Mouse (Mus musculus) forebrain, embryonic 12.5 days (tissue): ENCODE measurements around the gene Erbb2. TPM values are rescaled to one million over a fixed set of nuclear protein-coding genes. Genes with fewer than 3 reads are reported as not detected.
A peak's percentile ranks its signal among the peaks of the same experiment; 100 is the strongest.

ENCODE experiments used
- ATAC-seq: fragments of 200-750 bp; cut with Nextera tagmentation; 2 replicates; pipeline ENCODE4 v1.8.0; 2017; ENCODE audit warnings: moderate TSS enrichment; ENCODE audit not compliant: low FRiP score
- H3K27ac ChIP-seq: fragments of 300-500 bp; sonication (generic); 2 replicates; pipeline ENCODE4 v1.5.1; 2016; ENCODE audit warnings: mild to moderate bottlenecking
- H3K27me3 ChIP-seq: fragments of 300-500 bp; sonication (generic); 2 replicates; pipeline ENCODE4 v1.6.1; 2016; ENCODE audit warnings: mild to moderate bottlenecking
- H3K36me3 ChIP-seq: fragments of 300-500 bp; sonication (generic); replicated peaks from 2 replicates; pipeline ENCODE4 v1.6.1; 2016; ENCODE audit warnings: mild to moderate bottlenecking
- H3K4me1 ChIP-seq: fragments of 300-500 bp; sonication (generic); 2 replicates; pipeline ENCODE4 v1.6.1; 2016
- H3K4me2 ChIP-seq: fragments of 300-500 bp; sonication (generic); 2 replicates; pipeline ENCODE4 v1.6.1; 2016; ENCODE audit warnings: mild to moderate bottlenecking, moderate library complexity
- H3K4me3 ChIP-seq: fragments of 300-500 bp; sonication (generic); replicated peaks from 2 replicates; pipeline ENCODE4 v1.5.1; 2016; ENCODE audit warnings: mild to moderate bottlenecking
- H3K9ac ChIP-seq: fragments of 300-500 bp; sonication (generic); 2 replicates; pipeline ENCODE4 v1.6.1; 2016; ENCODE audit warnings: mild to moderate bottlenecking
- H3K9me3 ChIP-seq: fragments of 300-500 bp; sonication (generic); 2 replicates; pipeline ENCODE4 v1.6.1; 2016
- WGBS: fragments of 180-500 bp; shearing (Covaris S2); methylation state at CpG from one replicate; pipeline ENCODE4 v1.1.7; 2016; 5-methylcytosine and 5-hydroxymethylcytosine counted together
- polyA plus RNA-seq: library from polyadenylated mRNA; unstranded; fragments of >200 nt; fragmentation: Nextera tagmentation; extraction: Ambion mirVana; gene quantifications from 2 replicates; pipeline ENCODE4 v1.2.1, GENCODE M21; 2016

The Erbb2 gene
- polyA plus RNA-seq, 1 experiment from 2014 or later = 17.8 TPM

DNA sequence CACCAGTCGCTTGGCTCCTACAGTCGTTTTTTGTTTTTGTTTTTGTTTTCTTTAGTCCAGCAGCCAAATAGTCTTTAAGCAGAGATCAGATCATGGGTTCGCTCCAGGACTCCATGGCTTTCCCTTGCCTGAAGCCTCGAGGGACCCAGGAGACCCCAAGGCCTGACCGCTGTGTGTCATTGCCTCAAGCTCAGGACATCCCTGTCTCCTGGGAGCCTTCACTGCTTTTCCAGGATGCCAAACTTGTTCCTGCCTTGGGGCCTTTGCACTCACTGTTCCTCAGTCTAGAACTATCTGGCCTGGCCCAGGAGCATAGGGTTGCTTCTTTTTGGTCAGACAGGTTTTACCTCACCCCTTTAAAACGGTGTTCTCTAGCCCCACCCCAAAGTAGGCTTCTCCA lies 5.6 kb upstream of the Erbb2 start:
- no peak for ATAC-seq
- WGBS = 72% methylated on average over 6 of the region's 6 CpGs
- peaks cover 12% of the 10 kb centered on the region for H3K4me1 ChIP-seq
- H3K36me3 ChIP-seq = no peaks in the 10 kb centered on the region
- no peak overlapping the region for H3K4me3 ChIP-seq
- no peak overlapping the region for H3K27ac ChIP-seq
- no peak overlapping the region for H3K4me2 ChIP-seq
- H3K27me3 ChIP-seq = peaks cover 34% of the 10 kb centered on the region
- H3K9me3 ChIP-seq = no peaks in the 10 kb centered on the region
- no peak overlapping the region for H3K9ac ChIP-seq

- H3K27me3 ChIP-seq = peaks cover 43% of the 10 kb centered on the region
- H3K4me2 ChIP-seq = peak overlapping the region; percentile 32
- H3K4me3 ChIP-seq = no peak overlapping the region
- H3K36me3 ChIP-seq = no peaks in the 10 kb centered on the region
- peak overlapping the region; percentile 40; the same call in 1 of the 2 replicates for H3K9ac ChIP-seq
- no peaks in the 10 kb centered on the region for H3K9me3 ChIP-seq
- WGBS = 56% methylated on average over 8 of the region's 8 CpGs
- H3K27ac ChIP-seq = no peak overlapping the region
- ATAC-seq = no peak
- H3K4me1 ChIP-seq = peaks cover 30% of the 10 kb centered on the region
These were observed 3.4 kb upstream of the Erbb2 start for GRCm38 (mm10) chr11:98408872-98409271.

DNA sequence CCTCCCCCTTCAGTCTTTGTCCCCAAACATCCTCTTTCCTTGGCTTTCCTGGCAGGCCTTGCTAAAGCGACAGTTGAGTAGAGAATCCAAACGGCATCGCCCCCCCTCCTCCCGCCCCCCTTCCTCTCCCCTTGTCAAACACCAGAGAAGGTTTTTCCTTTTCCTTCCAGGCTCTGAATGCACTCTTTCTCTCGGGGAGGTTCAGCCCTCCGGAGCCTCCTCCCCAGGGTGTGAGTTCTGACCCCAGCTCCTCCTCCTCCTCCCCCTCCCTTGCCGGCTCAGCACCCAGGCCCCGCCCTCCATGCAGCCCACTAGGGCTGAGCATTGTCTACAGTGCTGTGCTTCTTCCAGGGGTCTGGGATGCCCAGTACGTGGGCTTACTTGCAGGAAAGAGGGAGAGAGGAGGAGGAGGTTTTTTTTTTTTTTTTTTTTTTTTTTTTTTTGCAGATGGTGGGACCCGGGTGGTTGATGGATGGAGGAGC lies 2.9 kb upstream of the Erbb2 start:
- peaks cover 35% of the 10 kb centered on the region for H3K4me1 ChIP-seq
- peak; percentile 76 for ATAC-seq
- no peak overlapping the region for H3K4me3 ChIP-seq
- peak overlapping the region; percentile 40; the same call in 1 of the 2 replicates for H3K9ac ChIP-seq
- no peaks in the 10 kb centered on the region for H3K36me3 ChIP-seq
- peak overlapping the region; percentile 32 for H3K4me2 ChIP-seq
- 1% methylated on average over 10 of the region's 10 CpGs for WGBS
- H3K27me3 ChIP-seq = peaks cover 48% of the 10 kb centered on the region
- no peaks in the 10 kb centered on the region for H3K9me3 ChIP-seq
- H3K27ac ChIP-seq = no peak overlapping the region

DNA sequence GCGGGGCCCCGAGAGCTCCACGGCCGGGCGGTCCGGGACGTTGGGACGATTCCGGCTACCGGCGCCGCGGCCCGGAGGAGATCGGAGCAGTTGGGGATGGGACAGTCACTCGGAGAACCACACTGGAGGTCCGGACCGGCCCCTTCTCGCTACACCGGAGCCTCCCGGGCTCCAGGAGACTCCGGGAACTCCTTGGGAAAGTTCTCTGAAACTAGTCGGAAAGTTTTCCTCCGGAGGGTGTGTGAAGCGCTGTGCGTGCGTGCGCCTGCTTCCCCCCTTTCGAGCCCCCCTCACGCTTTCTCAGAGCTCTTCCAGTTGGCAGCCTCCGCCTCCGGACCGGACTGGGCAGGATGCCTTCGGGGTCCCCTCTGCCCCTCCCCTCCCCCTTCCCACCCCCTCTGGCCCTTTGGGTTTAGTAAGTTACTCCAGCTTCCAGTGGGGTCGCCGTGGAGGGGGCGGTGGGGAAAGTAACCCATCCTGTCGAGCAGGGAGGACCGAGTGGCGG lies 579 bp downstream of the Erbb2 start:
- Histone ChIP-seq H3K4me2 (peak overlapping the region; percentile 98), H3K27ac (peak overlapping the region; percentile 69), H3K9ac (peak overlapping the region; percentile 91), H3K4me3 (peak overlapping the region; percentile 72), H3K9me3 (no peaks in the 10 kb centered on the region), H3K36me3 (no peaks in the 10 kb centered on the region), H3K27me3 (peaks cover 53% of the 10 kb centered on the region), H3K4me1 (peaks cover 35% of the 10 kb centered on the region)
- peak; percentile 45; the same call in 1 of the 2 replicates for ATAC-seq
- 0% methylated on average over 37 of the region's 40 CpGs for WGBS

GRCm38 (mm10) chr11:98413731-98414130 lies 1.5 kb downstream of the Erbb2 start:
- H3K4me3 ChIP-seq = peak overlapping the region; percentile 72
- peaks cover 53% of the 10 kb centered on the region for H3K27me3 ChIP-seq
- WGBS = 39% methylated on average over 7 of the region's 7 CpGs
- H3K4me2 ChIP-seq = peak overlapping the region; percentile 98
- H3K27ac ChIP-seq = no peak overlapping the region
- peaks cover 35% of the 10 kb centered on the region for H3K4me1 ChIP-seq
- no peaks in the 10 kb centered on the region for H3K9me3 ChIP-seq
- H3K9ac ChIP-seq = peak overlapping the region; percentile 91; the same call in 1 of the 2 replicates
- H3K36me3 ChIP-seq = no peaks in the 10 kb centered on the region
- no peak for ATAC-seq

GRCm38 (mm10) chr11:98414162-98414561 lies 1.9 kb downstream of the Erbb2 start:
- Histone ChIP-seq H3K4me3 (no peak overlapping the region; the same call in 1 of the 2 replicates), H3K4me1 (peaks cover 30% of the 10 kb centered on the region), H3K9me3 (no peaks in the 10 kb centered on the region), H3K27me3 (peaks cover 53% of the 10 kb centered on the region), H3K36me3 (no peaks in the 10 kb centered on the region), H3K9ac (0 out of 2 replicates have a peak overlapping the region, but pooled peaks have one; percentile 5), H3K27ac (no peak overlapping the region), H3K4me2 (peak overlapping the region; percentile 98; the same call in 1 of the 2 replicates)
- 26% methylated on average over 2 of the region's 2 CpGs for WGBS
- no peak for ATAC-seq

- H3K9ac ChIP-seq = no peak overlapping the region
- no peak overlapping the region for H3K4me2 ChIP-seq
- H3K9me3 ChIP-seq = no peaks in the 10 kb centered on the region
- H3K27me3 ChIP-seq = peaks cover 31% of the 10 kb centered on the region
- ATAC-seq = no peak
- H3K36me3 ChIP-seq = no peaks in the 10 kb centered on the region
- no peak overlapping the region for H3K4me3 ChIP-seq
- peaks cover 18% of the 10 kb centered on the region for H3K4me1 ChIP-seq
- WGBS = 85% methylated on average over 1 of the region's 1 CpGs
- H3K27ac ChIP-seq = no peak overlapping the region
These were observed 4.8 kb downstream of the Erbb2 start for GRCm38 (mm10) chr11:98417074-98417473.

- no peak overlapping the region for H3K4me2 ChIP-seq
- H3K4me1 ChIP-seq = peaks cover 11% of the 10 kb centered on the region
- peaks cover 21% of the 10 kb centered on the region for H3K27me3 ChIP-seq
- H3K9ac ChIP-seq = no peak overlapping the region
- no peaks in the 10 kb centered on the region; the same call in 1 of the 2 replicates for H3K36me3 ChIP-seq
- H3K4me3 ChIP-seq = no peak overlapping the region
- no peak overlapping the region for H3K27ac ChIP-seq
- H3K9me3 ChIP-seq = no peaks in the 10 kb centered on the region
- 68% methylated on average over 6 of the region's 6 CpGs for WGBS
- no peak for ATAC-seq
These were observed 6.0 kb downstream of the Erbb2 start for GRCm38 (mm10) chr11:98418273-98418672.

DNA sequence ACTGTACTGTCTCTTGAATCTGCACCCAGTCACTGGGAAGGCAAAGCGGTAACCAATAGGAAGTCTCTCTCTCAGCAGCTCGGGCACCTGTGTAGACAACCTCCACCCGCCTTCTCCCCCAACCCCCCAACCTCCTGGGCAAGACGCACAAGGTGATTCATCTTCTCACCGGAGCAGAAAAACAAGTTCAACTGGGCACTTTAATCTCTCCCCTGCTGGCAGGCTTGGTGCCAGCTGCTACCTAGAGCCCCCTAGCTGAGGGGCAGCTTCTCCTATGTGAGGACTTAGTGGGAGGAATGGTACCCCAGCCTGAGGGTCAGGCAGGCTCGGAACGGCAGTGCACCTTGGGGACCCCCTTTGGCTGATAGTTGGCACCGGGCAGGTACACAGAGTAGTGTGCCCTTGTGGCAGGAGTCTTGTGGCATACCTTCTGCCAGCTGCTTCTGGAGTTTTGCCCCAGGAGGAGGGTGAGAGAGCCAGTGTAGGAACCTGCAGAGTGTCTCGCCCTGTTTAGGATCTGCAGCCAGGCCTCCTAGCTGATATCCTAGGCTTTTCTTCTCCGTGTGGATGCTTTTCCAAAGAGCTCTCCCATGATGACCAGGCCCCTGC lies 6.8 kb downstream of the Erbb2 start:
- no peak for ATAC-seq
- Histone ChIP-seq H3K27ac (no peak overlapping the region), H3K4me3 (no peak overlapping the region), H3K4me1 (peaks cover 3% of the 10 kb centered on the region), H3K4me2 (no peak overlapping the region), H3K36me3 (no peaks in the 10 kb centered on the region; the same call in 1 of the 2 replicates), H3K9me3 (no peaks in the 10 kb centered on the region), H3K9ac (no peak overlapping the region), H3K27me3 (peaks cover 14% of the 10 kb centered on the region; the same call in 1 of the 2 replicates)
- WGBS = 81% methylated on average over 10 of the region's 10 CpGs

DNA sequence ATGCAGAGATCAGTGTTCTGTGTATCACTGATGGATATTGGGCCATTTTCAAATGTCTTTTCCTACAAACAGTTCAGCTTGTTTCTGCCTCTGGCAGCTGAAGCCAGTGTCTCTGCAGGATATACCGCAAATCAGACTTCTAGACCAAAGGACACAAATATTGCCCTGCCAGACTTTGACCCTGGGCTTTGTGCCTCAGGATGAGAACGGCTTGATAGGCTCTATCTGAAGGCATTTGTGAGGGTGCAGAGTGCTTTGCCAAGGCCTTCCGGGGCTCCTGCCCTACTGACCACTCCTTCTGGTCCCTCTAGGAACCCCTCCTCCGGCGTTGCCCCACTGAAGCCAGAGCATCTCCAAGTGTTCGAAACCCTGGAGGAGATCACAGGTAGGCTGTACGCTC lies 14.3 kb downstream of the Erbb2 start:
- no peak for ATAC-seq
- H3K9me3 ChIP-seq = no peaks in the 10 kb centered on the region
- H3K36me3 ChIP-seq = peaks cover 13% of the 10 kb centered on the region; the same call in 1 of the 2 replicates
- no peaks in the 10 kb centered on the region for H3K4me1 ChIP-seq
- H3K9ac ChIP-seq = no peak overlapping the region
- no peak overlapping the region for H3K27ac ChIP-seq
- WGBS = 93% methylated on average over 7 of the region's 7 CpGs
- H3K27me3 ChIP-seq = no peaks in the 10 kb centered on the region
- no peak overlapping the region for H3K4me2 ChIP-seq
- H3K4me3 ChIP-seq = no peak overlapping the region

GRCm38 (mm10) chr11:98428436-98428835 lies 16.2 kb downstream of the Erbb2 start:
- H3K36me3 ChIP-seq = 0 out of 2 replicates have a peak, but pooled peaks cover 13% of the 10 kb centered on the region
- H3K4me2 ChIP-seq = no peak overlapping the region
- H3K27me3 ChIP-seq = no peaks in the 10 kb centered on the region
- no peak overlapping the region for H3K4me3 ChIP-seq
- H3K9me3 ChIP-seq = no peaks in the 10 kb centered on the region
- no peaks in the 10 kb centered on the region for H3K4me1 ChIP-seq
- H3K9ac ChIP-seq = no peak overlapping the region
- H3K27ac ChIP-seq = no peak overlapping the region
- 87% methylated on average over 5 of the region's 5 CpGs for WGBS
- ATAC-seq = no peak

GRCm38 (mm10) chr11:98431743-98432502 lies 19.7 kb downstream of the Erbb2 start:
- ATAC-seq = no peak
- Histone ChIP-seq H3K4me1 (no peaks in the 10 kb centered on the region), H3K4me3 (no peak overlapping the region), H3K27ac (no peak overlapping the region), H3K9me3 (no peaks in the 10 kb centered on the region), H3K36me3 (peaks cover 27% of the 10 kb centered on the region), H3K4me2 (no peak overlapping the region), H3K27me3 (no peaks in the 10 kb centered on the region), H3K9ac (no peak overlapping the region)
- WGBS = 84% methylated on average over 9 of the region's 9 CpGs
